Mouse (Mus musculus): ENCODE results near the gene Hsh2d.

Hsh2d gene

DNA sequence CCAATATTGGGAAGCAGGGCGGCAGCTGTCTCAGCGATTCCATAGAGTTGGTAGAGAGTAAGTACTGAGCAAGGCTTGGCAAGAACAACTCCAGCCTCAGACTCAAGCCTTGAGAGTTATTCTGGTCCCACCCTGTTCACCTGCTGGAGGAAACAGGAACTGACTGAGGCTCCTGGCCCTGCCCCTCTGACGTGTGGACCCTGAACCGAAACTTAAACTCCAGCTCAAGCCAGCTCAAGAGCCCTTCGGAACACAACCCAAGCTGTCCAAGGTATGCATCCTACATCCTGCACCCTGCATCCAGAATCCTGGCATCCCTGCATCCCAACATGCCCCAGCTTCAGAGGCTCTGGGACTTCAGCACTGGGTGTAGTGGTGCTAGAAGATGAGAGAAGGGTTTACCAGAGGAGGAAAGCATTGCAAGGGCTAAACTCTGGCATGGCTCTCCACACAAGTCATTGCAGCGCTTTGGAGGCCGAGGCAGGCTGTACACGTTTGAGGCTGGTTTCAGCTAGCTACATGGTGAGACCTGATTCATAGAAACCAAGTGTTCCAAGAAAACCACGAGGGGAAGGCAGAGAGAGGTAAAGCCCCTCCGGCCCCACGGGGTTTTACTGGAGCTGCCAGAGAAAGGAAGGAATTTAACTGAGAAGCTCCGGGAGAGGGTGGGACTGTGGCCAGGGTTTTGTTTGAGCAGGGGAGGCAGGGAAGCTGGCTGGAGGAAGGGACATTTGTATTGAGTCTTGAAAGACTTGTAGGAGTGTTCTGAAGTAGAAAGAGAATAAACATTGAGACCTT lies at the start of gene Hsh2d:
TSS of gene Hsh2d (plus strand) at position 222 of the 798 bp plus-strand sequence.
- DNase-seq (ENCODE audit: low spot score in 2 of 2), result no peak

DNA sequence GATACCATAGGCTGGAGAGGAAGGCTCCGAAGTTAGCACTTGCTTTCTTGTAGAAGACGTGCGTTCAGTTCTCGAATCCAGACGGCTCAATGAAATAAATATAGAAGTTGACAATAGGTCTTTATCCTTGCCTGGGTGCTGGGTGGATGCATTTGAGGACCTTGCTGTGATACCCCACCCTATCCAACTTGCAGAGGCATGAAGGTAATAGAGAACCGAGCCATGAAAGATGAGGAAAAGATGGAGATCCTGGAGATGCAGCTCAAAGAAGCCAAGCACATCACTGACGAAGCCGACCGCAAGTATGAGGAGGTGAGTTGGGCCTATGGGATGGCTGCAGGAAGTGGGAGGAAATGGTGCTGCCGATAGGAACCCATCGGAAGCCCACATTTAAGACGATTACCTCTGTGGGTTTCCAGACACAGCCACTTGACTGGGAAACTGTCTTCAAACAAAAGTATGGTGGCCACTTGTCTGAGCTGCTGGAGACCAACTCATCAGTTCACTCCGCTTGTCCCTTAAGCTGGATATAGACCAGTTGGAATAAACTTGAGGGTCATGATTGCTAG lies 46.1 kb upstream of the Hsh2d start:
- no peak for DNase-seq (ENCODE audit: low spot score in 2 of 2)

DNA sequence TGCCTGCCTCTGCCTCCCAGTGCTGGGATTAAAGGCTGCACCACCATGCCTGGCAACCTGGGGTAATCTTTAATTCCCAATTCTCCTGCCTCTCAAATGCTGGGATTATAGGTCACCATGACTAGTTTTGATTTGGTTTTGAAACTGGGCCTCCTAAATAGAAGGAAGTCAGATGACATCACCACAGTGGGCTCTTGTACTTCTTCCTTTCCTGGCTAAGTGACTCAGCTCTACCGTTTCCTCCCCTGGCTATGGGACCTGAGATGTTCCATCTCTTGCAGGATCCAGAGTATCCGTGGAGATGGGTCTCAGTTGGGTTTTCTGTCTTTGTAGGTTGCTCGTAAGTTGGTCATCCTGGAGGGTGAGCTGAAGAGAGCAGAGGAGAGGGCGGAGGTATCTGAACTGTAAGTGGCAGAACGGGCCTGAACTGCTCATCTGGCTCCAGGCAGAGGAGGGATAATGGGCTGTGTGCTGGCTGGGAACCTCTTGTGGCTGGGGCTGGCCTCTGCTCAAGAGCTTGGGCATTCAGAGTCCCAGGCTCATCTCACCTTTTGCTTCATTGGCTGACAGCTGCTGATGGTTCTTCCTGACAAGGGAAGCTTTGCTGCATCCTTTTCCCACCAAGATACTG lies 45.0 kb upstream of the Hsh2d start:
- no peak for DNase-seq (ENCODE audit: low spot score in 2 of 2)

DNA sequence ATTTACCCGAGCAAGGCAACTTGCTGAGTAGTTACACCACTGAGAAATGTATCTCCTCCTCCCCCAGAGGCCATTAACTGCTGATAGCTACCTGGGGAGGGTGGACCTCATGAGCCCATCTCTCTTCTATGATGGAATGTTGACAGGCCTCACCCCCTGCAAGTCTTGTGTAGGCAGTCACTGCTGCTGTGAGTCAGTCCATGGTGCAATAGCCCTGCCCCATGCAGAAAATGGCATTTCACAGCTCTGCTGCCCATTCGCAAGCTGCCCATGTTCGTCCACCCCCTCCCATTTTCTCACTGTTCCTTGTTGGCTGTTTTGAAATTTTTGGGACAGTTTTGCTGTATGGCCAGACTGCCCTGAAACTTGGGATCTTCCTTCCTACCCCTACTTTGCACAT lies 43.9 kb upstream of the Hsh2d start:
- no peak for DNase-seq (ENCODE audit: low spot score in 2 of 2)

DNA sequence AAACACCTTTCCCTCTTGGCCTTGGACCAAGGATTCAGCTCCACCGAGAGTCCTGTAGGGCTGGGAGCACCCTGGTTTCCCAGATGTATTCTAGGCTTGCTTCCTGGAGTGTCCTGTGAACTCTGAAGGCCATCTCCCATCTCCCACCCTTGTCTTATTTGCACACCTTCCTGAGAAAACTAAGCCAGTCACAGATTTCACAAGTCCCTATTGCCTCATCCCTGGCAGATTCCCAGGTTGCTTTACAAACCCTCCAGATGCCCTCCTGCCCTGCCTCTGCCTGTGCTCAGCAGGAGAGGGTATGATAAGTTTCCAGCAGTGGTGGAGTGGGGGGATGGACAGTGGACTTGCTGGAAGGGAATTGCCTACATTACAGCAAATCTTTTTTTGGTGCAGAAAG lies 43.4 kb upstream of the Hsh2d start:
- no peak for DNase-seq (ENCODE audit: low spot score in 2 of 2)

DNA sequence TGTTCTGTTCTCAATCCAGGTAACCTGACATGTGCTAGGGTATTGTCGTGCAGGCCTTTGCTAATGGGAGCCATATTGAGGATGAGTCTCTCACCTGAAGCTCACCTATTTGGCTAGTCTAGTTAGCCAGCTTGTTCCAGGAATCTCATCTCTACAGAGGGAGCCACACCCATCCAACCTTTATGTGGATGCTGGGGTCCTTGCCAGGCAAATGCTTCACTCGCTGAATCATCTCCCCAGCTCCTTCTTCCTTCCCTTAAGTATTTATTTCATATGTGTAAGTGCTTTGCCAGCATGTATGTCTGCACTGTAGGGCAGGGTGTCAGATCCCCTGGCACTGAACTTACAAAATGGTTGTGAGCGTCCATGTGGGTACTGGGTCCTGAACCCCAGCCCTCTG lies 42.9 kb upstream of the Hsh2d start:
- no peak for DNase-seq (ENCODE audit: low spot score in 2 of 2)

DNA sequence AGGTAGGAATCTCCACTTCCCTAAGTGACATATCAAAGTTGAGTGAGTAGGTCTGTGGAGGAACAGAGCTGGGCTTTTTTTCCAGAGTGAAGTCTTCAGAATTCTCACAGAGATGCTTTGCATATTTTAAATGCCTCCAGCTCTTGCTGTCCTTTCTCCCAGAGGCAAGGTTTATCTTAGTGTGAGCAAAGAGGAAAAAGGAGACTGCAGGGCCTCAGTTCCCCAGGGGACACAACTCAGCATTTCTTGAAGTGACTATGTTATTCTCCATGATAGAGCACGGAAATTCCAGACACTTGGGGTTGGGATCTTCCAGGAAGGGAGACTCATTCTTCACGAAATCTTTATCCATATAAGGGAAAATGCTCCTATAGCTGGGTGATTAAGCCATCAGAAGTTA lies 42.2 kb upstream of the Hsh2d start:
- DNase-seq (ENCODE audit: low spot score in 2 of 2), result no peak

DNA sequence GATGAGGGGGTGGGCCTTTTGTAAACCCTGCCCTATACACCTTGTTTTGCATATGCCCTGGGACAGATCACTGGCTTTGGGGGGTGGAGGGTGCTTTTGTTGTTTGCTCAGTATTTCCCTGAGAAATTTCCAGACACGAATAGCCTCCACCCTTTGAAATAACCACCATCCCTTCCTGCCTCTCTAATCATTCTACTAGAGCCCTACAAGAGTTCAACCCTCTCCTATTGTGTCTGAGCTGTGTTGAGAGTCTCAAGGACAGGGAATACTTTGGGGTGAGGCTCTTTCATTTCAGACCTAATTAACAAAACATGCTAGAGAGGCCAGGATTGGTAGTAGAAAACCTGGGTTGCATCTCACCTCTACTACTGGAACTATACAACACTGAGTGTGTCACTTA lies 40.4 kb upstream of the Hsh2d start:
- no peak for DNase-seq (ENCODE audit: low spot score in 2 of 2)

DNA sequence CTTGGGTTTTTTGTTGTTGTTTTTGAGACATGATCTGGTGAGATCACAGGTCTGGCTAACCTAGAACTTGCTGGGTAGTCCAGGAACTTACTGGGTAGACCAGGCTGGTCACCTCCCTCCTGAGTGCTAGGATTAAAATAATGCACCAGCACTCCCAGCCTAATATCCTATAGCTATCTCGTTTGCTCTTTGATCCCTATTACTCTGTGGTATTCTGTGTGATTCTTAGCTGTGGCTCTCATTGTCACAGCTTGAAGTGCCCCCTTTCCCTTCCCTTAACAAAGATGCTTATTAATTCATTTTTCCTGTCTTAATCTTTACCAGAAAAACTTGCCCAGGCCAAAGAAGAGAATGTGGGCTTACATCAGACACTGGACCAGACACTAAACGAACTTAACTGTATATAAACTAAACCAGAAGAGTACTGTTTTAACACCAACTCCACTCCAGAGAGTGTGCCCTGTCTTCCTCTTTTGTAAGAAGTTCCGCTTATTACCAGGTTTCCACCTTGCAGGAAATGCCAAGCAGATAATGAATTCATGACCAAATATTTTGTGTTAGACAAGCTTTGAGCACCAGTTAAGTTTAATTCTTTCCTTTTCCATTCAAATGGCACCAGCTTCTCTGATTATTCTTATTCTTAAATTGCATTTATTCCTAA lies 37.9 kb upstream of the Hsh2d start:
- DNase-seq (ENCODE audit: low spot score in 2 of 2), result no peak

DNA sequence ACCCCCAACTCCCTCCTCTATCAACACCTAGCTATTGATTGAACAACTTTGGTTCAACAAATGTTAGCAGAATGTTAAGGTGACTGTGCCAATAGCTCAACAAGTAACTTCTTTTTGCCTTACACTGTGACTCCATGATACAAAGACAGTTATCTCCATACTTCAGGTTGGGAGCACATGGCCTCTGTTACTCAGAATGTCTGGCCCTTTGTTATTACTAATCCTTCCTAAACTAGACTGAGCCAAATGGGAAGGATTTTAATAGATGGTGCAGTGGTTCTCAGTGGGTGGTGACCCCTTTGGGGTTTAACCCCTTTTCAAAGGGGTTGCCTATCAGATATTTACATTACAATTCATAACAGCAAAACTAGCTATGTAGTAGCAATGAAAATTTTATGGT lies 36.1 kb upstream of the Hsh2d start:
- no peak for DNase-seq (ENCODE audit: low spot score in 2 of 2)

DNA sequence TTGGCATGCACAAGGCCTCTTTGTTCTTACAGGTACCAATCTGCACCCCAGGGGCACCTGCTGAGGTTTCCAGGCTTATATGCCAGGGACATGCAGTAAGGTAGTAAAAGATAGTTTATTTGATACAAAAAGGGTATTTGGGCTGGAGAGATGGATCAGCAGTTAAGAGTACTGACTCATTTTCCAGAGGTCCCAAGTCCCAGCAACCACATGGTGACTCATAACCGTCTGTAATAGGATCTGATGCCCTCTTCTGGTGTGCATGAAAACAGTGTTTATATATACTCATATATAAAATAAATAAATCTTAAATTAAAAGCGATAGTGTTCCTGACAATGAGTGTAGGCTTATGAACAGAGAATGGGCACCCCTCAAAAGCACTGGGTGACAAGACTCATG lies 31.3 kb upstream of the Hsh2d start:
- DNase-seq (ENCODE audit: low spot score in 2 of 2), result no peak

DNA sequence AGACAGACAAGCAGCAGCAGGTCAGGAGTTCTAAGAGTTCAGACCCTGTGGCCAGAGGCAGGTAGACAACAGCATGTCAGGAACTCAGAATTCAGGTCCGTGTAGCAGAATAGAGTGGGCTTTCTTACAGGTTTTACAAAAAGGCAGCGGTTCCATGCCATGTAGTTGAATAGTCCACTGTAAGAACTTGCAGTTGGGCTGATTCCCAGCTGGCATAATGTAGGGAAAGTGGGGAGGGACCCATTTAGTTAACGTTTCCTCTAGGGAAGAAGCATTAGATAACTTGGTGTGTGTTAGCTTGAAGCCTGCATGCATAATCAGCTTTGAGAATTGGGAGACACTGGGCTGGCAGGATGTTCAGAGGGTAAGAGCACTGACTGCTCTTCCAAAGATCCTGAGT lies 30.7 kb upstream of the Hsh2d start:
- no peak for DNase-seq (ENCODE audit: low spot score in 2 of 2)

DNA sequence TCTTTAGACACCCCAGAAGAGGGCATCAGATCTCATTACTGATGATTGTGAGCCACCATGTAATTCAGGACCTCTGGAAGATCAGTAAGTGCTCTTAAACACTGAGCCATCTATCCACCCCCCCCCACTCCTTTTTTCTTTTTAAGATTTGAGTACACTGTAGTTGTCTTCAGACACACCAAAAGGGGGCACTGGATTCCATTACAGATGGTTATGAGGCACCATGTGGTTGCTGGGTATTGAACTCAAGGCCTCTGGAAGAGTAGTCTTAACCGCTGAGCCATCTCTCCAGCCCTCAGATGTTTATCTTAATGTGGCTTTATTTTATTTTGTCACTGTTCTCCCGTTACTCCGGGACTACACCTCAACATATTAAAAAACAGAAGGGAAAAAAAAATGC lies 29.4 kb upstream of the Hsh2d start:
- no peak for DNase-seq (ENCODE audit: low spot score in 2 of 2)

DNA sequence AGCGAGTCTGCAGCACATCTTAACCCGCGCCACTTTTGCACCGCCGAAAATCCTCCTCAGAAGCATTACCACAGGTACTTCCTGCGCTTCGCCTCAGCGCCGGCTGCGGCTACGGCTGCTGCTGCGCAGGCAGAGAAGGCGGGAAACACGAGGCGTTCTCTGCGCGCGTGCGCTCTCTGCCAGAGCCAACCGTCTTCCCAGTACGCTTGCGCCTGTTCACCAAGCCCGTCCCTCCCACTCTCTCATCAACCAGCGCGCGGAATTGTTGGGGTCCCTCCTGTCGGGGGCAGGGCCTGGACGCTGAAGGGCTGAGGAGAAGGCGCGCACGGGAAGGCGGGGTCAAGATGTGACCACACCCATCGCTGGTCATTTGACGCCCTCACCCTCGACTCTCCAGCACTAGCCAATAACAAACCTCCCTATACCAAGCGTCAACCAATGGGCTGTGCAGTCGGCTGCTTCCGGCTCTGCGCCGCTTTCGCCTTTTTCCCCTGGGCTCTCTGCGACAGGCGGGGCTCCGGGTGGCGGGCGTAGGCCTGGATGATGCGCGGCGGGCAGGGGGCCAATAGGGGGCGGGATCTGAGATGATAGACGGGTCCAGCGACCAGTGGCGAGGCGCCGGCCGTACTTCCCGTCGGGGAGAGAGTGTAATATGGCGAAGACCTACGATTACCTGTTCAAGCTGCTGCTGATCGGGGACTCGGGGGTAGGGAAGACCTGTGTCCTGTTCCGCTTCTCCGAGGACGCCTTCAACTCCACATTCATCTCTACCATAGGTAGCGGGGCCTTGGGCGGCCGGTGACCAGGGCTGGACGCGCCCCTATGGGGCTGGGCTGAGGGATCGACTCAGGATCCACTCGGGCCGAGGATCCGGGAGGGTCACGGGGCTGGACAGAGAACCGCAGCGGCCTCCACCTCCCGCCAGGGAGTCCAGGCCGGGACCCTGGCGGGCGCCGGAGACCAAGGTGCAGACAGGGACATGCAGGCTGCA lies 28.4 kb upstream of the Hsh2d start, which contains the start of gene Rab8a:
TSS of gene Rab8a (plus strand) at position 494 of the 991 bp plus-strand sequence.
- peak; percentile 99 to 100 for DNase-seq (ENCODE audit: low spot score in 2 of 2)

DNA sequence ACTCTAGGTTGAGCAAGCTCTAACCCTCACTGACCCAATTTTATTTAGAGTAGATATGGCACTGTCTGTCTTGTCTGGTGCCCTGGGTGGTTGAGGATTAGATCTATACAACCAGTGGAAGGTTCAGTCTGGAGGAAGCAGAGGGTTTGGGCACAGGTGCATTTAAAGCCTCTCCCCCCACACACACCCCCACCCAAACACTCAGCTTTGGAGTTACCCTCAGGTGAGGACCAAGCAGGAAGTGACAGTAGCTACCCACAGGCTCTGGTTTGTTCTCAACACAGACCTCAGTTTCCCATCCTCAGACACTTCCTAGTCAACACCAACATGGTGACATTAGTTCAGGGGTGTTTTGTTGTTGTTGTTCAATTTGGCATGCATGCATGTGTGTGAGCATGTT lies 26.6 kb upstream of the Hsh2d start:
- DNase-seq (ENCODE audit: low spot score in 2 of 2), result no peak

DNA sequence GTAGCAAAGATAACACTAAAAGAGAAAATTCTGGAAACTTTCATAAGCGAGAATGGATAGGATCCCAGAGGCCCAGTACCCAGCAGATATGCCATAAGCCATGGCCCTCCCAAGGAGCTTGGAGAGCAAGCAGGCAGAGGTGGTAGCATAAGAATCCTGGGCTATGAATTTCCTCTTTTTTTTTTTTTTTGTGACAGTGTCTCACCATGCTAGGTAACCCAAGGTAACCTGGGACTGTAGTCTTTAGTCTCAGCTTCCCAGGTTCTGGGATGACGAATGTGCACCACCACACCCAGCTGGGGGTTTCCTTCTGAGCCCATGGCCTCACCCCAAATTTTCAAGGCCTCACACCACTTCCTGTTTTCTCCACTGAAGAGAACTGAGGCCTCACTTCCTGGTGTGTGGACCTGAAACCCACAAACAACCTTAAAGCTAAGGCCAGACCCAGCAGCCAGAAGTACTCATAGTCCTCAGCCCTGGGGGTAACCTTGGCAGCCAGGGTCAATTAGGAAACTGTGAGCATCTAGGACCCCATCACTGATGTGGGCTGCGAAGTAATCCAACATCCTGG lies 20.3 kb upstream of the Hsh2d start:
- no peak for DNase-seq (ENCODE audit: low spot score in 2 of 2)

DNA sequence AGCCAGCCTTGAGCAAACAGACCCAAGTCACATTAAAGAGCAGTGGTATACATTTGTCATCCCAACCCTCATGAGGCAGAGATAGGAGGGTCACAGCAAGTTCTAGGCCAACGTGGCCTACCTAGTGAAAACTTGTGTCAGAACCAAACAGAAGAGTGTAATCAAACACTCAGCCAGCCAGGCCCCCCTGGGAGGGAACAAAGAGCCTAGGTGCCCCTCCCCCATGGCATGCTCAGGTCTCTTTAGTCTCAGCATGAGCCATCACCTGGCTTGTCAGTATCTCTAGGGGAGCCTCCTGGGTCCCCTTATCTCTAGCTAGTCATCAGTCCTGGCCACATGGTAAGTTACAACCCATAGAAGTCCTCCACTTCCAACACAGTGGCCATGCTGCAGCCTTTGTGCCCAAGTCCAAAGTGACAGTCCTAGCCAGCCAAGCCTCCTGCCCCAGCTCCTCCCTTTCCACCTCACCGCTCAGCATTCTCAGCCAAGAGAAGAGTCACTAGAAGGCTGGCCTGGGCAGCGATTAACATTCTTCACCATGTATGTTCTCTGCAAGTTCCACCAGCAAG lies 19.7 kb upstream of the Hsh2d start:
- no peak for DNase-seq (ENCODE audit: low spot score in 2 of 2)

DNA sequence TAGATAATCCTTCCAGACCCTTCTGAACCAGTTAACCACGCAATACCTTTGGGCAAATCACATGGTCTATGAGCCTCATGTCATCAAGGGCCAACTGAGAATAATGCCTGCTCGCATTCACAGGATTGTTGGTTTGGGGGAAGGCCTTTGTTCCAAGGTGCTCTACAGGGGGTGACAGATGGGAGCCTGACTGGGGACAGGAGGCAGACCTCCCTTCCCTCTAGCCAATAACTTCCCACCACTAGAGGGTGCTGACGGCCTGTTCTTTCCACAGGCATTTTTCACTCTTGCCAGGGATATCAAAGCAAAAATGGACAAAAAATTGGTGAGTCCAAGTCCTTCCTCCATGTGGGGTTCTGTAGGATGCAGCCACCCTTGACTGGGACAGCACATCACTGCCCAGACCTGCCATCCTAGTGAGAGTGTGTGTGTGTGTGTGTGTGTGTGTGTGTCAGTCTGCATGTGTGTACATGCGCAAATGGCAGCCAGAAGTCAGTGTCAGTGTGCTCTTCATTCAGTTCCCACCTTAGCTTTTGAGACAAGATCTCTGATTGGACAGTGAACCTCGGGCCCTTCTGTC lies 12.0 kb upstream of the Hsh2d start:
- peak; percentile 25 to 54 for DNase-seq (ENCODE audit: low spot score in 2 of 2)

DNA sequence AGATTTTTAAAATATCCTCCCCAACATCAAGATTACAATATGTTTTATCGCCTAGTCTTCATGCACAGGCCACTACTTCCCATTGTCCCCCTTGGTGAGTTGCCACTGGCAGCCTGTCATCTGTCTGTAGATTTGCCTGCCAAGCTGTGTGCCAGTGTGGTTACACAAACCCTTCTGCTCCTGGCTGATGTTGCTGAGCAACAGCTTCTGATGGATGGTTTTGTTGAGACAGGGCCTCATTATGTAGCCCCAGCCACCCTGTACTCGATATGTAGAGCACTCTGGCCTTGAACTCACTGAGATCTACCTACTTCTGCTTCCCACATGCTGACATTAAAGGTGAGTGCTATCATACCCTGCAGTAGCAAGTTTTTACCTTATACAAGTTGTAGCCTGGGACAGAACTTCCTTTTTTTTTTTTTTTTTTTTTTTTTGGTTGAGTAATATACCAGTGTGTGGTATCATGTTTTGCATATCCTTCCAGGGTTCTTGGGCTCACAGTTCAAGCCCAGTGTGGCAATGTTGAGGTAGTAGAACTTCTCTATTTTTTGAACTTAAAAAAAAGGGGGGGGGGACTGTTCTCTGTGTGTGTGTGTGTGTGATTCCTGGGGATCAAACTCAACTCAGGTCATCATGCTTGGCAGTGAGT lies 5.8 kb upstream of the Hsh2d start:
- DNase-seq (ENCODE audit: low spot score in 2 of 2), result no peak

All from right cerebral cortex, postnatal 36 days (tissue).